Mouse (Mus musculus) right cerebral cortex, postnatal 14 days (tissue): ENCODE measurements around the gene Tgfb1i1.
A peak's percentile ranks its signal among the peaks of the same experiment; 100 is the strongest.

ENCODE experiments used
- DNase-seq: peaks from one replicate; pipeline ENCODE4 v3.0.0; 2022

The Tgfb1i1 gene

DNA sequence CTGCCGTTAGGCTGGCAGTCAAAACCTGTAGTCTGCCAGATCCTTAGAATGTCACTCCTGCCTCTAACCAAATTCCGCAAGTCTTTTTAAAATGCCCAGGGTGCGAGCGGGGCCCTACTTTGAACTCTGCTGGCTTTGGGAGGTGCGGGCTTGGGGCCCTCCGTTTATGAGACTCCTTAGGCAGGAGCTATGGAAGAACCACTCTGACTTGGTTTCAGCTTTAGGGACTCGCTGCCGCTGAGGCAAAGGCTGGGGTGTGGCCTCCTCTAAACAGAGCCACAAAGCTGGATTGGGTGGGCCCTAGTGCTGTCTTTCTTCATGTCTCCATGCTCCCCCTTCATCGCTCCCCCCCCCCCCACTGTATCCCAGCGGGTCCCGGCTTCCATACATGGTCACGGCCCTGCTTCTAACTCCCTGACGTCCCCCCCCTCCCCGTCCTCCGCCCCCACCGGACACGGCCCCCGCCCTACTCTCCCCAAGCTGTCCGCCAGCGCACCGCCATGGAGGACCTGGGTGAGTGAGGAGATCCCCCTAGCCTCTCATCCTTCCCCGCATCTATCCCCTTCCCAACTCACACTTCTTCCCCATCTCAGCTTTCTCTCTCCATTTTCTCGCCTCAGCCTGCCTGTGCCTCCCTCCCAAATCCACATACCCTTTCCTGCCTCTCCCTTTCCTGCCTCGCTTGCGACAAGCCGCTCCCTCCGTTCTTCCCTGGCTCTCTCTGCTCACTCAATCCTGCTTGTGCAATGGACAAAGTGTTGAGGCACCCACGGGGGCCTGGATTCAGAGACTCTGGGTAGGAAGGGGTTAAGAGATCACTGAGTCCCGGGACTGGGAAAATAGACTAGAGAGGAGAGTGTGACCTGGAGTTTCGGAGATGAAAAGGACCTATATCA is at the start of gene Tgfb1i1:
Gene Tgfb1i1, plus strand, starts transcription at position 317 of the 896 bp plus-strand sequence.
- peak; percentile 57 for DNase-seq

DNA sequence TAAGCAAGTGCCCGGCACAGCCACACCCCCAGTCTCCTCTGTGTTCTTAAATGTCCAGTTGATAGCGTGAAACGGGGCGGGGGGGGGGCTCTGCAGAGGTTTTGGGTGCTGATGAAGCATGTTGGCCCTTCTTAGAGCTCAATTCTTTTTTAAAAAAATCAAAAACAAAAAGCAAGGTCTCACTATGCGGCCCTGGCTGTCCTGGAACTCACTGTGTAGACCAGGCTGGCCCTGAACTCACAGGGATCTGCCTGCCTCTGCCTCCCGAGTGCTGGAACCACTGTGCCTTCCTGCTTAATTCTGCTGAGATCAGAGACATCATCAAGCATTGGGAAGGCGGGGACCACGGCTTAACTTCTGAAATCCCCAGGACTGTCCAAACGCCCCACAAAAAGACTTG is 45.0 kb upstream of the Tgfb1i1 start:
- no peak for DNase-seq

DNA sequence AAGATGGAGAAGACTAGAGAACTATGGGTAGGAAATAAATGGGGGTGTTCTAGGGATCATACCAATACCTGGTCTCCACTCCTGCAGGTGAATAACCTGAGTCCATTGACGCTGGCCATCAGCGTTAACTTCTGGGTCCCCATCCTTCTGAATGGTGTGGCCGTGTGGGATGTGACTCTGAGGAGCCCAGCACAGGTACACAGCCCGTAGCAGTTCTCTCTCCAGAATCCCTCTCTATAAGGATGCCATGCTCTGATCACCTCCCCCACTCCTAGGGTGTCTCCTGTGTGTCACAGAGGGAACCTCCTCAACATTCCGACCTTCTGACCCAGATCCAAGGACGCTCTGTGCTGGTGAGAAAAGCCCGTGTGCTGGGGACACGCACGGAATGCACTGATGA is 43.5 kb upstream of the Tgfb1i1 start:
- DNase-seq: no peak

DNA sequence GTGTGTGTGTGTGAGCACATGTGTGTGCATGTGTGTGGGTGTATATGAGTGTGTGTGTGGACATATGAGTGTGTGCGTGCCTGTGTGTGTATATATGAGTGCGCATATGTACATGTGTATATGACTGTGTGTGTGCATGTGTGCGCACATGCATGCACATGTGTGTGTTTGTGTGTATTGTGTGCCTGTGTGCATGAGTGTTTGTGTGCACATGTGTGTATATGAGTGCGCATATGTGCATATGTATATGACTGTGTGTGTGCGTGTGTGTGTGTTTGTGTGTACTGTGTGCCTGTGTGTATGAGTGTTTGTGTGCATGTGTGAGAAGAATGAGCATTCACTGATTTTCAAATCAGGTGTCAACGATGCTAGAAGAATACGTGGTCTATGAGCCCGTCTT is 42.4 kb upstream of the Tgfb1i1 start:
- no peak for DNase-seq

DNA sequence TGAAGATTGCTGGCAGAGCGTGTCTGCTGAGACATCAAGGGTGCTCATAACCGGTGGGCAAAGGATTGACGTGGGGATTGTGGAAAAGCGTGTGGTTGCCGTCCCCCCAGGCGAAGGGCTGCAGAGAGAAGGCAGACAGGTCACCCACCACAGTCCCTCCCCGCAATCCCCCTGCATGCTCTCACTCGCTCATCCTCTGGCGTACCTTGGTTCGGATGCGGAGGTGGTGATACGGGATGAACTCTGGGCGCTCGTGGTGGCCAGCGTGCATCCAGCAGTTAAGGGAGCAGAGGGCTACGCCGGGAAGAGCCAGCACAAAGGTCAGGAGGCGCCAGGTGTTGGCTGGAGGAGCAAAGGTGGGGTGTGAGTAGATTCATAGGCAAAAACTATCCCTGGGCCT is 40.9 kb upstream of the Tgfb1i1 start:
- DNase-seq: no peak

DNA sequence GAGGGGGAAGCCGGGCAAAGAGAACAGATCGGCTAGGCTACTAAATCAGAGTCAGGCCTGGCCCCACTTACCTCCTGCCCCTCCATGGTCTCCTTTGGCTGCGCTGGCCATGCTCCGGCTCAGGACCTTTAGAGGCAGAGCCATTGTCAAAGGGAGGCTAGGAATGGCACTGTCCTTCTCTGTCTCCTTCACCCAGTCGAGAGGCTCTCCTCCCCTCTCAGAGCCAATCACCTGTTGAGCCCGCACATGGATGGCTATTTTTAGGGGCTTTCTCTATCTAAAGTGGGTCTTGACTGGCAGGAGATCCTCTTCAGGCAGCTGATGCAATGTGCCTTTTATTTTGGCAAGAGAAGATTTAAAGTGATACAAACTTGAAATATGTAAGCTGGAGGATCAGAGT is 40.5 kb upstream of the Tgfb1i1 start, which contains the start of gene Cox6a2:
Gene Cox6a2, minus strand, starts transcription at position 236 of the 400 bp plus-strand sequence.
- no peak for DNase-seq

DNA sequence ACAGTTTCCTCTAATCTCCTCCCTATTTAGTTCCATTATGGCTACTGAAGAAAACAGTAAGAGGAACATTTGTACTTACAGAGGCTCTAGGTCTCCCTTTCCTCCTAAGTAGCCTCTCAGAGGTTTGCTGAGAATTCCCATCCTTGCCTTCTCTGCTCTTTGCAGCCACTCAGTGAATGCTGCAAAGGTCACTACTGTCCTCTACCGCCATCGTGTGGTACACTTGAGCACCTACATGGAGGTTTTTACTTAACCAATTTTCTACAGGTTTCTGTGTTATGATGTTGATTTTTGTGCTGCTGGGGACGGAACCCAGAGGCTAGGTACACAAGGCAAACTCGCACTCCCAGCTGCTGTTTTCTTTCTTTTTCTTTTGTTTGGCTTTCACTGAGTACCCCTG is 38.4 kb upstream of the Tgfb1i1 start:
- peak; percentile 60 for DNase-seq

DNA sequence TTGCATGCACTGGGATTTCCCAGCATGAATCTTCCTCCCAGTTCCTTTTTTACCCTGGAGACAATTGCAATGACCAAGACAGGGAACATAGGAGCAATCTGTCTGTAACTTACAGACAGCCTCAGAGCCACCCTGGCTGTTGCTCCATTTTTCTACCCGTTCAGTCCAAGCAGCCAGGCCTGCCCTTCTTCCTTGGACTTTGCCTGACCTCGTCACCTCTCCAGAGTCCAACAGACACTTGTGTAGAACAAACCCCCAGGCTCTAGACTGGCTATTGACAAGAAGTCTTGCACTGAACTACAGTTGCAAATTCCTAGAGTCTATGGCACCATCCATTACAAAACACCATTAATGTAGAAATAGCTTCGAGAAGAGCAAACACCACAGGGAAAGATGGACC is 36.8 kb upstream of the Tgfb1i1 start:
- no peak for DNase-seq

DNA sequence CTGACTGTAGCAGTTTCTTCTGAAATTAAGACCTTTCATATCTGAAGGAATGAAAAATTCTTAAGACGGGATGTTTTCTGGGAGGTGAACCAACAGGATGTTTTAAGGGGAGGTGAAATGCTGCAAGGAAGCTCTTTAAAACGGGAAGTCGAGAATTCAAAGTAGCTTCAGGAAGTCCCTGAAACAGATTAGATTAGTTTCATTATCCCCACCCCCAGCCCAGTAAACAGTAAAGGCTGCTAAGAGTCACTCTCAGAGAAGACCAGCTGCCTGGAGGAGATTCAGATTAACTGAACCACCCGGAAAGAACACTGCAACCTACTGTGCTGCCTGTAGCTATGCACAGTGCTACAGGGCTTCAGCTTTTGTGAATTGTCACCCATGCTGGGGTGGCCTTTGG is 26.7 kb upstream of the Tgfb1i1 start:
- DNase-seq: no peak

DNA sequence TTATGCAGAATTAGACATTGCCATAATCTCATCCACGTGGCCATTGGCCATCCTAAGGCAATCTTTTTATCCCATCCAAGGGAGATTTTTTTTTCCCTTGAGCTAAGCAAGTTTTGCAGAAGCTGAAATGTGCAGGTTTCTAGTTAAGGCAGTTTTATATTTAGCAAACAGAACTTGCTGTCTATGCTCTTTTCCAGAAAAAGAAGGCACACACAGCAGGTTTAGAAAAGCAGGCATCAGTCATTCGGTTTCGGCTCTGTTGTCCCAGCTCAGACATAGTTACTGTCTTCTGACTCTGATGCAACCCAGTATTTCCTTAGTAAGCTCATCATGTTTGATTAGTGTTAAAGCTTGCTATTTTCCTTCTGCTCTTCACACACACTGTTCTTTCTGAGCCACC is 25.7 kb upstream of the Tgfb1i1 start:
- DNase-seq: no peak

DNA sequence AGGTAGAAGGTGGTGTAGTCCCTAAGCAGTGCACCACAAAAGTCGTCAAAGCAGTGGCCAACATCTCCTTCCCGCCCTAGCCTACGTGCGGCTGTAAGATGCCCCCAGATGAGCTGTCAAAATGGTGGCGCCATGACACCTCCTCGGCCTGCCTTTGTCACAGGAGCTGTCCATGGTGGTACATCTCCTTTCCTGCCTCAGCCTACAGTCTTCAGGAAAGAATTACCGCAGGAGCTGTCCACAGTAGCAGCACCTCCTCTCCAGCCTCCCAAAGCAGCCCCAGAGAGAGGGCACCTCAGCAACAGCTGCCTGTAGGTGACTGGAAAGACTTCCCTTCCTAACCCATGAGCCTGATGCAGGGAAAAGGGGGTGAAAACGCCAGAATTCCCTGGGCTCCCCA is 14.9 kb upstream of the Tgfb1i1 start:
- no peak for DNase-seq

DNA sequence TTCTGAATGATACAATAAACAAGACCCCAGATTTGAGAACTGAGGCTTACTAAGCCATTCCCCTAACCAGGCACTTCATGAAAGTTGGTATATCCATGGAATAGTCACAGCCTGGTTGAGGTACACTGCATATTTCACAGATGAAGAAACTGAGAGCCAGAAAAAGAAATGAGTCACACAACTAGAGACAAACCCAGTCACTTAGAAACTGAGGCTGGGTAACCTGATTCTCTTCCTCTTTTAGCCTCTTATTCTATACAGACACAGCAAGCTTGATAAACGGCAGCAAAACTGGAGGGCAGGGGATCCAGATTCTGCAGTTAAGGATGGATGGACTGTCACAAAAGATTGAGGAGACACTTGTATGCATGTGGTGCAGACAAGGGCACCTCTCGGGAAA is 11.8 kb upstream of the Tgfb1i1 start:
- DNase-seq: no peak

DNA sequence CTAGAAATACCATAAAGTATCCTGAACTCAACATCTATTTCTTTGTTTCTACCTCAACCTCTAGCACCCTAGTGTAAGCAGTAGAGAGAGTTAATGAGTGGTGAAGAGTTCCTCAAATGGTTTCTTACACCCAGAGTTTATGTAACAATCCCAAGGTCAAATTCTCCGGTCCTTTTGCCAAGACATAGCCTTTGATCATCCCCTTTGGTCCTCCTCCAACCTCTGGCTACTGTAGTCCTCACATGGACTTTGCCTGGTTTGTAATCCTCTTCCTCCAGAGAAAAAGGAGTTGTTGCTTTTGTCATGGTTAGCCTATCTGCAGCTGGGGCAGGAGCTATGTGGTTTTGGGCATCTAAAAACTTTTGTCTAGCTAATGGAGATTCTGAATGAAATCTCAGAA is 11.1 kb upstream of the Tgfb1i1 start:
- DNase-seq: no peak

DNA sequence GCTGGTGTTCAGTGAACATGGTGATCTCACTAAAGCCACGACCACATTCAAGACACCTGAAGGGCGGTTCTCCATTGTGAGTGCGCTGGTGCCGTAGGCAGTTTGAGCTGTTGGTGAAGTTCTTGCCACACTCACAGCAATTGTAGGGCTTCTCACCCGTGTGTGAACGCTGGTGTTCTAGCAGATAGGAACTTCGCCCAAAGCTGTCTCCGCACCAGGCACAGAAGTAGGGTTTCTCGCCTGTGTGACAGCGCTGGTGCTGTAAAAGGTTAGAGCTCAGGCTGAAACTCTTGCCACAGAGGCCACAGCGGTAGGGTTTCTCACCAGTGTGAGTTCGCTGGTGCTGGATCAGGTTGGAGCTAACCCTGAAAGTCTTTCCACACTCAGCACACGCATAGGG is 10.2 kb upstream of the Tgfb1i1 start:
- DNase-seq: no peak

DNA sequence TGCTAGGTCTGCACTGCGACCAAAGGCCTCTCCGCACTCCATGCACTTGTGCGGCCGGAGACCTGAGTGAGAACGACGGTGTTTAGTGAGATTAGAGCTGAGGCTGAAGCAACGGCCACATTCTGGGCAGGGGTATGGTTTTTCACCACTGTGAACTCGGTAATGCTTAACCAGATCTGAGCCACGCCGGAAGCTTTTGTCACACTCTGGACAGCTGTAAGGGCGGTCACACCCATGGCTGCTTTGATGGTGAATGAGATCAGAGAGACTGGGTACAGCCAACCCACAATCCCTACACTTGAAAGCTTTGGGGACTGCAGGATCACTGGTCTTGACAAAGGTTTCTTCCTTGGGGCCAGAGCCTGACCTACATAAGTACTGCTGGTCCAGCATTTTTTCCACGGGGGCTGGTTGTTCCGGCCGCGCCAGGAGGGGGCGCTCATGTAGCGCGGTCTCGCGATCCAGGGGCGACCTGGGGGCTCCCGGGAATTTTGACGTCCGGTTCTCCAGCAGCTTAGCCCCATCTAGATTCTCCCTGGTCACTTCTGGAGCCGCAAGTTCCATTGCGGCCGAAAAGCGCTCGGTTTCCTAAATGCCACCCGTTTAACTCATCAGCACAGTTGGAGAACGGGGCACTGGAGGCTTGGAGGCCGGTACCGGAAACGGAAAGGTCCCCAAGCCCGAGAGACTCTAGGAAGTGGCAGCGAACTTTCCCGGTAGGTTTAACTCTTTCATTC is 9.6 kb upstream of the Tgfb1i1 start, which contains the start of gene Armc5:
Gene Armc5, plus strand, starts transcription at position 487 of the 737 bp plus-strand sequence.
- DNase-seq: peak; percentile 79

DNA sequence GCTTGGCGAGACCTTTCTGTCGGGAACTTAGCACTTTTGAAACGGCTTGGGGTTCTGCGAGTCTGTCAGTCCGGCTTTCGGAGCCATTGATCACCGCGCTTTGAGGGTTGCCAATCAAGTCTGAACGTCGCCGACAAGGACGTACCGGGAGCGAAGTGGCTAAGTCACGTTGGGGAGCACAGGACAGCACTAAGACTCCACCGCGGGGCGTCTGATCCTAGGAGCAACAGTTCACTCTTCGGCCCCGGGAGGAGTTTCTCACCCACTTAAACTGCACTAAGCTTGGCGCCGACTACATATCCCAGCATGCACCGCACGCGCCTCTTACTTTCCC is 9.1 kb upstream of the Tgfb1i1 start:
- DNase-seq: no peak

DNA sequence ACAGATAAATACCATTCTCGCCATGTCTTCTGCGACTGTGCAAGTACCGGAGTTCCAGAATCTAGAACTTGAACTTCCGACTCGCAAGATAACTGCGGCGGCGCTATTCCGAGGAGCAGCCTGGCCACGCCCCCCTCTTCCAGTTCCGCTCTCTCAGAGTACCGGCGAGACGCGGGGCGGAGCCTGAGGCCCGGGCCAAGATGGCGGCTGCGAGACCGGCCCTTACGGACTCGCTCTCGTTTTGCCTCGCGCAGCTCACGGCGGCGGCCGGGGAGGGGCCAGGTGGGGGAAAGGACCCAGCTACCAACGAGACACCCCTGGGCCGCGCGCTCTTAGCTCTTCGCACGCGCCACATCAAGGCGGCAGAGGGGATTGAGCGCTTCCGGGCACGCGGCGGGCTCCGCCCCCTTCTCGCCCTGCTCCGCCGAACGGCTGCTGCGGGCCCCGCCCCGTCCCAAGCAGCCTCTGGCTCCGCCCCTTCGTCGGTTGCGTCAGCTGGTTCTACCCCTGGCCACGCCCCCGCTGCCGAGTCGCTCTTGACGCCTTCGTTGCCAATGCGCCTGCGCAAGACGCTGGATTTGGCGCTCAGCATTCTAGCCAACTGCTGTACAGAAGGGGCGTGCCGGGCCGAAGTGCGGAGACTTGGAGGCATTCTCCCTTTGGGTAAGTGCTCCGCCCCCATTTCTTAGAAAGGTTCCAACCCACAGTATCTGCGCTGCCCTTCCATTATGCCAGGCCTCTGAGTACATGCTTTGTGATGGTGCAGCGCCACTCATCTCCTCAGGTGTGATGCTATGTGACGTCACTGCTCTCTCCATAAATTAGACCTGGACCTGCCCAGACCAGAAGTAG is 8.5 kb upstream of the Tgfb1i1 start, which contains the start of gene 9130023H24Rik:
Gene 9130023H24Rik, minus strand, starts transcription at position 105 of the 852 bp plus-strand sequence.
- peak; percentile 100 for DNase-seq

DNA sequence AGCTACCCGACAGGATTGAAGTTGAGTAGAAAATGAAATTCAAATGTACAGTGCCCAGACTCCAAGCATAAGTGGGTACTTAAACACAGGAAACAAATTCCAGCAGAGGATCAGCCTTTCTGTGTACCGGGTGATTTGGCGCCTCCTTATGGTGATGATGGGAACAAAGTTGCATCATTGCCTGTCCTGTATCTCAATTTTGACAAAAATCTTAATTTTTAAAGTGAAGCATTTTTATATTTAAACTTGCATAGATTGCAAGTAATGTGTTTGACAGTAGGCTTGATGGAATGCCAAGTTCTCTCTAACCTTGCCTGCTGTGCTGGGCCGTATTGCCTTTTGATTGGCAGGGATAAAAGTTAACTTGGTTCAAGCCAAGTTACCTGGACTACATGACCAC is 7.6 kb upstream of the Tgfb1i1 start:
- DNase-seq: no peak

DNA sequence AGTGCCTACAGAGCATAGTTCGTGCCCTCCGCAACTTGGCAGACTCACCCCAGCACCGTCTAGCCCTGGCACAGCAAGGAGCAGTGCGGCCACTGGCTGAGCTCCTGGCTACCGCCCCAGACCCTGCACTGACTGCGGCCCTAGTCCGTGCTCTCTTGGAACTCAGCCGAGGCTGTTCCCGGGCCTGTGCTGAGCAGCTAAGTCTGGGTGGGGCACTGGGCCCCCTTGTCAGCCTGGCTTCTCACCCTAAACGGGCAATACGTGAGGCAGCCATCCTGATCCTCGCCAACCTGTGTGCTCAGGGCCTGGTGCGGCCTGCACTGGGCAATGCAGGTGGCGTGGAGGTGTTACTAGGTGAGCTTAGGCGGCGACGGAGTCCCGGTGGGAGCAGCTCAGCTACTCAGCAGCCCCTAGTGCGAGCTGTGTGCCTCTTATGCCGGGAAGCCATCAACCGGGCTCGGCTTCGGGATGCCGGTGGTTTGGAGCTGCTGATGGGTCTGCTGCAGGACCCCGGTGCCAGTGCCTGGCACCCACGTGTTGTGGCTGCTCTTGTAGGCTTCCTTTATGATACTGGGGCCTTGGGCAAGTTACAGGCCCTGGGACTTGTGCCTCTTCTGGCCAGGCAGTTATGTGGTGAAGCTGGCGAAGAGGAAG is 6.4 kb upstream of the Tgfb1i1 start:
- no peak for DNase-seq

DNA sequence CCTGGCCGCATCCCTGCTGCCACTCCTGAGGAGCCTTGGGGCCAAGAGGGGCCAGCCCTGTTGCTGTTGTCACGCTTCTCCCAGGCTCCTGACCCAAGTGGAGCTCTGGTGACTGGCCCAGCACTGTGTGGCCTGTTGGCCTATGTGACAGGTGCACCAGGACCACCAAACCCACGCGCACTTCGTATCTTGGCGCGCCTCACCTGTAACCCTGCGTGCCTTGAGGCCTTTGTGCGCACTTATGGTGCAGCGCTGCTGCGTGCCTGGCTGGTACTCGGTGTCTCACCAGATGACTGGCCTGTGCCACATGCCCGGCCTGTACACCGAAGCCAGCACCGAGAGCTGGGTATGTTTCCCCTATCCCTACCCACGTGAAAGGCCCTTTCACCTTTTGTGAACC is 4.3 kb upstream of the Tgfb1i1 start:
- no peak for DNase-seq

DNA sequence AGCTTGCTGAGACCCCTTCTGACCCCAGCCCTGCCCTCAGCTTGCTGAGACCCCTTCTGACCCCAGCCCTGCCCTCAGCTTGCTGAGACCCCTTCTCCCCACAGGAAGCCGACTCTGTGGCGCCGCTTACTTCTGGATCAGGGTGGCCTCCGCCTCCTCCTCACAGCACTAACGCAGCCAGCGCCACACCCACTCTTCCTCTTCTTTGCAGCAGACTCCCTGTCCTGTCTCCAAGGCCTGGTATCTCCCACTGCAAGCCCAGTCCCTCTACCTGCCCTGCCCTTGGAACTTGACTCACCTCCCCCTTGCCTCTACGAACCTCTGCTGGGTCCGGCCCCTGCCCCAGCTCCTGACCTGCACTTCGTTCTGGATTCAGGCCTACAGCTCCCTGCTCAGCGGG is 2.7 kb upstream of the Tgfb1i1 start:
- no peak for DNase-seq

DNA sequence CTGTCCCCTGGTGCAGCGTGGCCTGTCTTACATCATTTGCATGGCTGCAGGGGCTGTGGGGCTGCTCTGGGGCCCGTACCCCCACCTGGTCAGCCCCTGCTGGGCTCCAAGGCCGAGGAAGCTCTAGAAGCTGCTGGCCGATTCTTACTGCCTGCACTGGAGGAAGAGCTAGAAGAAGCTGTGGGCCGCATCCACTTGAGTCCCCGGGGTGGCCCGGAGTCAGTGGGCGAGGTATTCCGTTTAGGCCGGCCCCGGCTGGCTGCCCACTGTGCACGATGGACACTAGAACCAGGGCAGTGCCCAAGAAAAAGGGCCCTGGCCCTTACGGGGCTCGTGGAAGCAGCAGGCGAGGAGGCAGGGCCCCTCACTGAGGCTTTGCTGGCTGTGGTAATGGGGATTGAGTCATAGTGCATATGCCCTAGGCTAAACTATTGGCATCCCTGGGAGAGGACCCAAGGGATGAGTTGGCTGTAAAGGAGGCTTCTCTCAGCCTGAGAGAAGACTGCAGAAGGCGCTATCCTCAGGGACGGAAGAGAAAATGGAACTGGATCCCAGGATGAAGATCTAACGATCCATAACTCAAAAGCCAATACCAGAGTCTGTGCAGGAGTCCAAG is 2.1 kb upstream of the Tgfb1i1 start:
- DNase-seq: no peak
